Mouse (Mus musculus) forebrain, embryonic 14.5 days (tissue): ENCODE measurements around the gene Tspyl2. TPM values are rescaled to one million over a fixed set of nuclear protein-coding genes. Genes with fewer than 3 reads are reported as not detected.
A peak's percentile ranks its signal among the peaks of the same experiment; 100 is the strongest.
"Not testable (repeated sequence)": the region's sequence is repeated elsewhere in the genome, so short reads cannot be mapped to it uniquely, and the experiment has no call there.

Source experiments
- ATAC-seq: fragments of 200-750 bp; cut with Nextera tagmentation; 2 replicates; pipeline ENCODE4 v1.8.0; 2017; ENCODE audit warnings: mild to moderate bottlenecking, moderate library complexity
- DNase-seq: peaks from one replicate; pipeline ENCODE4 v3.0.0-alpha.2; 2015; ENCODE audit warnings: low spot score
- H3K27ac ChIP-seq: fragments of 300-500 bp; sonication (generic); 2 replicates; pipeline ENCODE4 v1.5.1; 2014; ENCODE audit warnings: low read depth, mild to moderate bottlenecking, control low read depth, low read length, moderate library complexity
- H3K27me3 ChIP-seq: fragments of 300-500 bp; sonication (generic); replicated peaks from 2 replicates; pipeline ENCODE4 v1.6.1; 2014; ENCODE audit warnings: low read length, control low read depth, mixed read lengths; ENCODE audit not compliant: control insufficient read depth, insufficient read depth
- H3K36me3 ChIP-seq: fragments of 300-500 bp; sonication (generic); 2 replicates; pipeline ENCODE4 v1.6.1; 2014; ENCODE audit warnings: low read length, control low read depth; ENCODE audit not compliant: control insufficient read depth, insufficient read depth
- H3K4me1 ChIP-seq: fragments of 300-500 bp; sonication (generic); 2 replicates; pipeline ENCODE4 v1.6.1; 2014; ENCODE audit warnings: antibody characterized with exemption, low read length, control low read depth; ENCODE audit not compliant: control insufficient read depth, insufficient read depth
- H3K4me2 ChIP-seq: fragments of 300-500 bp; sonication (generic); 2 replicates; pipeline ENCODE4 v1.6.1; 2014; ENCODE audit warnings: mild to moderate bottlenecking, control low read depth, low read length
- H3K4me3 ChIP-seq: fragments of 300-500 bp; sonication (generic); 2 replicates; pipeline ENCODE4 v1.5.1; 2014; ENCODE audit warnings: low read depth, low read length, control low read depth
- H3K9ac ChIP-seq: fragments of 300-500 bp; sonication (generic); 2 replicates; pipeline ENCODE4 v1.6.1; 2014; ENCODE audit warnings: mild to moderate bottlenecking, low read length, control low read depth, moderate library complexity
- H3K9me3 ChIP-seq: fragments of 300-500 bp; sonication (generic); replicated peaks from 2 replicates; pipeline ENCODE4 v1.6.1; 2016; ENCODE audit warnings: low read length, control low read depth, mixed read lengths; ENCODE audit not compliant: control insufficient read depth
- WGBS: fragments of 180-500 bp; shearing (Covaris S2); extraction: QIAGEN DNeasy Blood & Tissue Kit; methylation state at CpG from one replicate; pipeline ENCODE4 v1.1.7; 2014; 5-methylcytosine and 5-hydroxymethylcytosine counted together
- polyA plus RNA-seq: library from polyadenylated mRNA; unstranded; fragments of >200 nt; fragmentation: Nextera tagmentation; extraction: Ambion mirVana; gene quantifications from 2 replicates; pipeline ENCODE4 v1.2.1, GENCODE M21; 2014

Tspyl2 gene
- polyA plus RNA-seq, 1 experiment from 2014 or later: 26.0 TPM

DNA sequence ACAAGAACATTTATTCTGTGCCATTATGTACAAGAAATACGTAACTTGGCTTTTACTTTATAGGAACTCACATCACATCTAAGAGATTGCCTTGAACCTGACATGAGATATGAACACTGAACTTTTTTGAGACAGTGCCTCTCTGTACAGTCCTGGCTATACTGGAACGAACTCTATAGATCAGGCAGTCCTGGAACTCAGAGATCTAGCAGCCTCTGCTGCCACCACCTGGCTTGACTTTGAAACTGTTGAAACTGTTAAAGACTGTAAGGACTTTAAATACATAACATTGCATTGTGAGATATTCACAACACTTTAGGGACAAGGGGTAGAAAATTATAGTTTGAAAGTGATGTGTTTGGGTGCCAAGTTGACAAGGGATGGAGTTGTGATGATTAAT, 34.3 kb downstream of the Tspyl2 start:
- Histone ChIP-seq H3K9me3 (no peaks in the 10 kb centered on the region), H3K27ac (no peak overlapping the region), H3K4me1 (no peaks in the 10 kb centered on the region), H3K9ac (no peak overlapping the region), H3K4me3 (no peak overlapping the region), H3K4me2 (no peak overlapping the region), H3K27me3 (no peaks in the 10 kb centered on the region), H3K36me3 (no peaks in the 10 kb centered on the region)
- DNase-seq (peak; percentile 45), ATAC-seq (peak; percentile 48; the same call in 1 of the 2 replicates)
- WGBS: 61% methylated on average over 2 of the region's 2 CpGs

DNA sequence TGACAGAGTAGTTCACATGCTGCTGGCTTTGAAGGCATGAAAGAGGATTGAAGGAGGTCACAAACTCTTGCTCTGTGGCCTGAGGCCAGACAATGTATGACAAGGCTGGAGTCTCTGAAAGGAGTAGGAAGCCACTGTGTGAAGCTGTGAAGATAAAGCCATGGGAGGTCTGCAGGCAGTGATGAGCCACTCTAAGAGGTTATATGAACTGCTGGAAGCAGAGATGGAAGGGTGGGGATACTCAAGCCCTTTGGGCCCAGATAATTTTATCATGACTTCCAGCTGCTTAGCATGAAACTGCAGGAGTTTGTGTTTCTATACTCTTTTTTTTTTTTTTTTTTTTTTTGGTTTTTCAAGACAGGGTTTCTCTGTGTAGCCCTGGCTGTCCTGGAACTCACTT, 34.9 kb downstream of the Tspyl2 start:
- DNase-seq: no peak
- no peak overlapping the region for H3K4me2 ChIP-seq
- no peaks in the 10 kb centered on the region for H3K9me3 ChIP-seq
- no peaks in the 10 kb centered on the region for H3K4me1 ChIP-seq
- H3K9ac ChIP-seq: no peak overlapping the region
- H3K27me3 ChIP-seq: no peaks in the 10 kb centered on the region
- no peak for ATAC-seq
- H3K36me3 ChIP-seq: no peaks in the 10 kb centered on the region
- H3K4me3 ChIP-seq: no peak overlapping the region
- no peak overlapping the region for H3K27ac ChIP-seq

DNA sequence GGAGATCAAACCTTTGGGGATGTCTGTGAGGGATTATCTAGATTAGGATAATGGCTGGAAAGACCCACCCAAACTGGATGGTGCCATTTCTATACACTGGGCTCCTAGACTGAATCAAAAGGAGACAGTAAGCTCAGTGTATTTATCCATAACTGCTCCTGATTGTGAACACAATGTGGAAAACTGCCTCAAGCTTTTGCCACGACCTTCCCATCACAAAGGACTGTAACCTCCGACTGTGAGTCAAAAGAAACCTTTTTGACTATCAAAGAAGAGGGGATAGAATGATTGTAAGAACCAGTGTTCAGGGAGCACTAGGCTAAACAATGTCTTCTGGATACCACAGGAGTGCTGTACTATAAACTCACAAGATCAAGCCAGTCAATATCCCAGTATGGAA, 36.0 kb downstream of the Tspyl2 start:
- no peak overlapping the region for H3K27ac ChIP-seq
- ATAC-seq (no peak), DNase-seq (no peak)
- no peaks in the 10 kb centered on the region for H3K9me3 ChIP-seq
- no peak overlapping the region for H3K4me2 ChIP-seq
- H3K27me3 ChIP-seq: no peaks in the 10 kb centered on the region
- no peak overlapping the region for H3K9ac ChIP-seq
- 66% methylated on average over 2 of the region's 2 CpGs for WGBS
- H3K4me1 ChIP-seq: no peaks in the 10 kb centered on the region
- no peaks in the 10 kb centered on the region for H3K36me3 ChIP-seq
- no peak overlapping the region for H3K4me3 ChIP-seq

GRCm38 (mm10) chrX:152287026-152287425, 55.2 kb downstream of the Tspyl2 start:
- not testable (repeated sequence) for H3K27me3 ChIP-seq, H3K9ac ChIP-seq, H3K27ac ChIP-seq, H3K36me3 ChIP-seq, H3K4me1 ChIP-seq, H3K4me3 ChIP-seq, ATAC-seq, H3K9me3 ChIP-seq, H3K4me2 ChIP-seq, DNase-seq
- 56% methylated on average over 1 of the region's 1 CpGs for WGBS

Other genes with a start within 250 kb of the Tspyl2 start
- 4.6 and 5.5 TPM in 2 replicates for gene Iqsec2, start 198.2 kb downstream of the Tspyl2 start, polyA plus RNA-seq
- gene Kdm5c, start 109.4 kb downstream of the Tspyl2 start, polyA plus RNA-seq: 19.0 and 25.6 TPM in 2 replicates
- 25.4 and 29.9 TPM in 2 replicates for gene Kantr, start 14.9 kb downstream of the Tspyl2 start, polyA plus RNA-seq
- gene Gpr173, start 26.3 kb upstream of the Tspyl2 start, polyA plus RNA-seq: 7.3 and 8.7 TPM in 2 replicates
- not detected in 2 replicates for gene Cldn34a, start 220.9 kb upstream of the Tspyl2 start, polyA plus RNA-seq